Mouse (Mus musculus): ENCODE results near the gene Serinc3. TPM values are rescaled to one million over a fixed set of nuclear protein-coding genes. Genes with fewer than 3 reads are reported as not detected.

Gene Serinc3
- total RNA-seq, 2 experiments from 2014 or later: 97.5 to 115 TPM

- DNase-seq: no peak
These were observed 51.2 kb downstream of the Serinc3 start for GRCm38 (mm10) chr2:163593636-163594282.

DNA sequence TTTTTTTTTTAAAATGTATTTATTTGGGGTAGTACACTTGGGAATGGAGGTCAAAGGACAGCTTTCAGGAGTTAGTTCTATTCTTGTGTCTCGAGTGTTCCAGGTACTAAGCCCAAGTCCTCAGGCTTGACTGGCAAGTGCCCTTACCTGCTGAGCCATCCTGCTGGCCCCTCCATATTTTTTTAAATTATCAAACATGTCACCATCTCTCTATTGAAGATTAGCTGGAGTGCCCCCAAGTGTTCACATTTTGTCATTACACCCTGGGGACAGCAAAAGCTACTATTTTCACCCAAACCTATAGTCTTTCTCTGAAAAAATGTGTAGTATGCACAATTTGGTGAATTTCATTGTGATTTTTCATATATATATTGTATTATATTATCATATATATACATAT is 52.8 kb downstream of the Serinc3 start:
- DNase-seq: no peak

DNA sequence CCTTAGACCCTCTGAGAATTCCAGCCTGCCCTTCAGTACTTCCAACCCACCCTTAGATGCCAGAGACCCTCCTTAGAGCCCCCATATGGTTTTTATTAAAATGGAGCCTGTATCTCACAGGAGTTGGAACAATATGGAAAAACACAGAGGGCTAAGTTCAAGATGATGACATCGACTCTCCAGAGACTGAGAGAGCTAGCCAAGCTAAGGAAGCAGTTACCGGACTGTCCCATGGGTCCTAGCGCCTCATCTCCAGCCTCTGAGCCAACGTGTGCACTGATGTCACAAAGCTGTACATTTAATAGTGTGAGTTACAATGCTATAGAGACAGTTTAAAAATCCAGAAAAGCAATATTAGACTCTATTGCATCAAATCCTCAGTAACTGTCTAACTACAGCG is 53.9 kb downstream of the Serinc3 start:
- DNase-seq: no peak

DNA sequence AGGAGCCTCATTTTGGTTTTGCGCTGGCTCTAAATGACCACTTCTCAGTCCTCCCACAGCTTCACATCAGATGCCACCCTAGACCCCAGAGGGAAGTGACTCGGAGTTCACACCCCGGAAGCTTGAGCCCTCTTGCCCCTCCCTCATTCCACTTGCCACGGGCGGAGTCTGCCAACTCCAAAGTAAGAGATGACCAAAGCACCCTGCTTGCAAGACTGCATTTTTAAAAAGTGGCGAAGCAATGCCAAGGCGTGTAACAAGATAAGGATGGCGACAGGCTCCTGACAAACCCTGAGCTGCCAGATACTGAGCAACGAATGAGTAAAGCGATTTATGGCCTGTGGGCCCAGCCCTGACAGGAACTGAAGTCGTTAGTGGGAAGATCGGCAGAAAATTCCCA is 54.7 kb downstream of the Serinc3 start:
- DNase-seq: no peak

- DNase-seq: no peak
These were observed 57.4 kb downstream of the Serinc3 start for GRCm38 (mm10) chr2:163587506-163587905.

DNA sequence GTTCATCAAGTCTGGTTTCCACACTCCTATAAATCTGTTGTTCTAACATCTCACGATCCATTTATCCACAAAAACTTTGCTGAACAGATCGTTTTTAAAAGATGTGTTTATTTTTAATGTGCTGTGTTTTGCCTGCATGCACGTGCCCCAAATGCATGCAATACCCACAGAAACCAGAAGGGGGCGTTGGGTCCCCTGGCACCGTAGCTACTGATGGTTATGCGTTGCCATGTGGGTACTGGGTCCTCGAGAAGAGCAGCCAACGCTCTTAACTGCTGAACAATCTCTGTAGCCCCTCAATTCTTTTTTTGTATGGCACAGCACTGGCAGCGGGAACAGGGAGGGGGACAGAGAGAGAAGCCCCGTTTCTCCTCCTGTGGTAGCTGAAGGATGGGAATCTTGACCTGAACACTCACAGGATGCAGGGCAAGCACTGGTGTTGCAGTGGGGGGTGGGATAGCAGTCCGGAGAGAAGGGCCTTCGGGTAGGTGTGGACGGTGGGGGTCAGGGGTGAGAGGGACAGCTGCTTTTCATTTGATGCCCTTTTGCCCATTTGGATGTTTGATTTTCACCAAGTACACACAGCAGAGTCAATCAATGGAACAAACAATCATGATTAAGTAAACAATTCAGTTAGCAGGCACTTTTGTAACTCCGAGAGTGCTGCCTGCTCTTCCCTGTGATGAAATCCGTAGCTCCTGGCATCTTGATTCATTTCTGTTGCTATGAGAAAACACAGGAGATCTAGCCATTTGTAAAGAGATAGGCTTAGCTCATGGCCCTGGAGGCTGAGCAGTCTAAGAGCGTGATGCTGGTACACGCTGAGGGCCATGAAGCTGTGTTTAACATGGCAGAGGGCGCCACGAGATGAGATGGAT is 58.3 kb downstream of the Serinc3 start:
- DNase-seq: no peak

GRCm38 (mm10) chr2:163584088-163584426 is 60.9 kb downstream of the Serinc3 start:
- DNase-seq: no peak

DNA sequence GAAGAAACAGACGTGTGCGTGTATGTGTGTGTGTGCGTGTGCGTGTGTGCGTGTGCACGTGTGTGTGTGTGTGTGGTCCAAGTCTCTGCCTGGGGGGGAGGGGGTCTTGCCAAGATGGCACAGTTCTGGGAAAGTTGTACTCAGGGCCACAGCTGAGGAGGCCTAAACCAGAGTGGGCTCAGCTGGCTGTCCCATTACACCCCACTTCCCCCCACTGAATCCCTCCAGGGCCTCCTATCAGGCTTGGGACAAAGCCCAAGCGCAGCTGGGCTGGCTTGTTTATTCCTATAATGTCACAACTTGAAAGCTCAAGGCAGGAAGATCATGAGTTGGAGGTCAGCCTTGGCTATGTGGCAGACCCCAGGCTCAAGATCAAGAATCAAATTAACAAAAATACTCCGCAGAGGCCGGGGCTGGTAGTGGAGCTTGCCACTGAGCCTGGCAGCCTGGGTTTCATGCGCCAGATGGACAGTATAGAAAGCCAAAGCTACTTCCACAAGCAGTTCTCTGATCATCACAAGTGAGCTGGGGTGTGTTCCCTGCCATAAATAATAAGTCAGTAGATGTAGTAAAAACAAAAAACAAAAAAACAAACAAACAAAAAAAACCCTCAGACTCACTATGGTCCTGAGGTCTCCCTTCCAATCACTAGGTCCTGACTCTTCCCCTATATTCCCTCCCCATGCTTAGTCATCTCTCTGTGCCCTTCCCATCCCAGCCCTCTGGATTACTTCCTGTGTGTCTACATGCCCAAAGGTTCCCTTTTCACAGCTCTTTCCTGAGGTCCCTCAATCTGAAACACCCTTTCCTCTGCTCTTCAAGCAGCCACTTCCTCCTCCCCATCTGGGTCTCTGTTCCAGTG is 61.5 kb downstream of the Serinc3 start:
- no peak for DNase-seq

DNA sequence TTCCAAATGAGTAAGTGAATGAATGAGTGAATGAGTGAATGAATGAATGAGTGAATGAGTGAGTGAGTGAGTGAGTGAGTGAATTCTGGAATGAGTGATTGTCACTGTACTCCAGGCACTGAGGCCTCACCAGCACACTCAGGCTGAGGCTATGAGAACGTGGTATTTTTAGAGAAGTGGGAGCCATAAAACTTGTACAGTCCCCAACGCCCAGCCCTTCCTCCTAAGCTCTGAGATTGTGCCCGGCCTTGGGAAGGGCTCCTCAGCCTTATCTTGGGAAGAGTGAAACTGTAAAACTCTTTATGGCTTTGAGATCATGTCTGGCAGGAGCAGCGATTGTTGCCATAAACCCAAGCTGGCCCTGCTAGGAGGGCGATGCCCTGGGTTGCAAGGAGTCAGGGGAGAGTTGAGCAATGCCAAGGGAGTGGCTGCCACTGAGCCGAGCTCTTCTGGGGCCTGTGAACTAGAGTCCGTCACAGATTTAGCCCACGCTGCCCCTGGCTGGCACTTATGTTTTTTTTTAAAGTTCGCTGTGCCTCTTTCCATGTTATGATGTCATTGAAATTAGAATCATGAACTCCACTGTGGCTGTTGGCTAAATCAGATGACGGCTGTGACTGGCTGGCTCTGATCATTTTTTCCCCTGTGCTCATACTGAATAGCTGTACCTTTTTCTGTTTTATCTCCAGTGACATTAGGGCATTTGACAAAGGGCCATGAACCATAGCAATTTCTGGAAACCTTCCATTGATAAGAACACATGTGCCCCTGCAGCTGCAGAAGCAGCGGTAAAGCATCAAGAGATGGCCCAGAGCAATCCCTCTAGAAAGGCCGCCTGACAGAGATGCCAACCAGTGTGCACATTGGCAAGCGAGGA is 64.6 kb downstream of the Serinc3 start:
- DNase-seq: no peak

- DNase-seq: no peak
These were observed 66.9 kb downstream of the Serinc3 start for GRCm38 (mm10) chr2:163577986-163578385.

DNA sequence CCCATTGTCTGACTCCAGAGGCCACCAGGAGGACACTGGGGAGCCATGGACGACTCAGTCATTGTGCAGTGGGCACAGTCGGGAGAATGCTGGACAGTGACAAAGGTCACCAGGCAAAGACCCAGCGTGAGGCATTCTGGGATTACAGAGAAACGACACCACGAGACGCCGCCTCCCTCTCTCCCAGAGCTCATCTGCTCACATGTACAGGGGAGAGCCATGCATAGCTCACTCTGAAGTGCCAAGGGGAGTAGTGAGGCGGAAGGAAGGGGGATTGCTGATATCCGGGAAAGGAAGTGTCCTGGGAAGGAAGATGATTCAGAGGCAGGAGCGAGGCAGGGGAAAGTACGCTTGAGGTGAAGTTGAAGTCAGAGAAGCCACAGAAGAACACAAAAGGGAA is 69.7 kb downstream of the Serinc3 start:
- no peak for DNase-seq

DNA sequence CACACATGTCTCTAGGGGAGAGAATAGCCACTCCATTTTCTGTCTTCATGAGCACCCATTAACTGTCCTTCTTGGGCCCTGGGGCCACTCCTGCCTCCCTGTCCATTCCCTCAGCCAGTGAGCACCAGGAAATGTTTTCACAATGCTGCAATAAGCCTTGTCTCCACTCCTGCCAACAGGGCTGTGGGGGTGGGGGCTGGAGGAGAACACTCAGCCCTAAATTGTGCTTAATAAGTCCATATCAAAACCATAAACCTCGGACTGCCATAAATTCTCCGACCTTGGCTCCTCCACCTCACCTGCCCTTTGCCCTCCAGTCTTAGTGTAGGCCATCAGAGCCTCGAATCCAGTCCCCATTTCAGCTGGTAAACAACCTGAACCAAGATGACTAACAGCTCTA is 70.6 kb downstream of the Serinc3 start:
- DNase-seq: no peak

Other genes starting within 250 kb of the Serinc3 start
- 100 to 1,000 TPM; 424 to 451 TPM for gene Jph2, start 247.1 kb downstream of the Serinc3 start, total RNA-seq (2021)
- gene Oser1, start 220.4 kb downstream of the Serinc3 start, total RNA-seq (2021): 10 to 100 TPM; 23.8 to 27.0 TPM
- gene Gdap1l1, start 206.7 kb downstream of the Serinc3 start, total RNA-seq (2021): not detected
- 10 to 100 TPM; 72.3 to 83.1 TPM for gene Fitm2, start 172.5 kb downstream of the Serinc3 start, total RNA-seq (2021)
- not detected for gene R3hdml, start 152.8 kb downstream of the Serinc3 start, total RNA-seq (2021)
- not detected for gene Hnf4a, start 138.3 kb downstream of the Serinc3 start, total RNA-seq (2021)
- 1 to 10 TPM; 4.8 to 5.6 TPM for gene Ttpal, start 42.8 kb downstream of the Serinc3 start, total RNA-seq (2021)
- 10 to 100 TPM; 72.1 to 93.5 TPM for gene Pkig, start 13.3 kb upstream of the Serinc3 start, total RNA-seq (2021)
- gene Ada, start 105.1 kb upstream of the Serinc3 start, total RNA-seq (2021): 1 to 10 TPM in 1 of 2 experiments, under 1 TPM in 1; 0.20 to 1.0 TPM
- gene Ccn5, start 175.7 kb upstream of the Serinc3 start, total RNA-seq (2021): 1 to 10 TPM in 1 of 2 experiments, under 1 TPM in 1; 0.20 to 1.3 TPM
- not detected for gene Kcnk15, start 208.5 kb upstream of the Serinc3 start, total RNA-seq (2021)